Mouse (Mus musculus) colon, adult 2 months (tissue): Measurements from ENCODE around the gene Jmjd6. TPM values are rescaled to one million over a fixed set of nuclear protein-coding genes. Genes with fewer than 3 reads are reported as not detected.

Experiments
- polyA plus RNA-seq: library from polyadenylated mRNA; depleted of rRNA; stranded (reverse); fragments of >200 nt; gene quantifications from 2 replicates; pipeline ENCODE4 v1.2.3, GENCODE M21; 2012; rRNA removed

Jmjd6 gene
- 22.3 and 22.9 TPM in 2 replicates for polyA plus RNA-seq

DNA sequence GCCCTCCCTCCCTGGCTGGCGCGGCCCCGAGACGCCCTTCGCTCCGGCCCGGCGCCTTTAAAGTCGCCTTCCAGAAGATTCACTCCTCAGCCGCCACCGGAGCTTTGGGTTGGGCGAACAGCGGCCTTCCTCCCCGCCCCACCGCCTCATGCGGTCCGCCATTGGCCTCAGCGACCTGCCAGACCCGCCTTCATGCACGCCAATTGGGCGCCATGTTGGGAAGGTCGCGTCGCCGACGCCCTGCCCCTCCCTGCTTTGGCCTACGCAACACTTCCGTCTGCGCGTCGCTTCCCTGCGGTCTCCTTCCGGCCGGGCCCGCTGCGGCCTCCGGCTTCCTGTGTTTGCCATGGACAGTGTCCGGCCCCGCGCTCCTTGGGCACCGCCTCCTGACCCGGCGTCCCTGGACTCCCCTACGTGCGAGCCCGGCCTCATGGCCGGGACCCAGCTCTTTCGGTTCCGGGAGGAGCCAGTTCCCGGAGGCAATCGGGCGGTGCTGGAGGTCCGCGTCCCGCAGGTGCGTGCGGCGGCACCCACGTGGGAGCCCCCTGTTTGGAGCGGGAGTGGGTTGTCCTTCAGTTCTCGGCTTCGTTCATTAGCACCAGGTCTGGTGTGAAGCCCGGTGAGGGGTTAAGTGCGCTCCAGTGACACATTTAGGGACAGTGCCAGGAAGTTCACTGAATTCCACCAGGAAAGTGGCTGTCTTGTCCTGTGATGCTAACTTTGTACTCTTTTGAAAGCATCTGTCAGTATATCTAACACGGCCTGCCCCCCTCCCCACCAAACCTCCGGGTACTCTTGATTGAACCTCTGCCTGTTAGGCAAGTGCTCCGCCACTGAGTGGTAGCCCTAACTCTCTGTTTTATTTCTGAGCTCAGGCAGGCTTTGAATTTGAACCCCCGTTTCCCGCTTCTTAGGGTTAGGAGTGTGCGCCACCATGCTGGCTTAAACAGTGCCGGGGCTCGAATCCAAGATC lies at the start of gene Jmjd6, which contains the start of gene Mettl23:
Gene Jmjd6, minus strand, starts transcription at position 189 of the 973 bp plus-strand sequence.
Gene Mettl23, plus strand, starts transcription at position 18 of the 973 bp plus-strand sequence.

DNA sequence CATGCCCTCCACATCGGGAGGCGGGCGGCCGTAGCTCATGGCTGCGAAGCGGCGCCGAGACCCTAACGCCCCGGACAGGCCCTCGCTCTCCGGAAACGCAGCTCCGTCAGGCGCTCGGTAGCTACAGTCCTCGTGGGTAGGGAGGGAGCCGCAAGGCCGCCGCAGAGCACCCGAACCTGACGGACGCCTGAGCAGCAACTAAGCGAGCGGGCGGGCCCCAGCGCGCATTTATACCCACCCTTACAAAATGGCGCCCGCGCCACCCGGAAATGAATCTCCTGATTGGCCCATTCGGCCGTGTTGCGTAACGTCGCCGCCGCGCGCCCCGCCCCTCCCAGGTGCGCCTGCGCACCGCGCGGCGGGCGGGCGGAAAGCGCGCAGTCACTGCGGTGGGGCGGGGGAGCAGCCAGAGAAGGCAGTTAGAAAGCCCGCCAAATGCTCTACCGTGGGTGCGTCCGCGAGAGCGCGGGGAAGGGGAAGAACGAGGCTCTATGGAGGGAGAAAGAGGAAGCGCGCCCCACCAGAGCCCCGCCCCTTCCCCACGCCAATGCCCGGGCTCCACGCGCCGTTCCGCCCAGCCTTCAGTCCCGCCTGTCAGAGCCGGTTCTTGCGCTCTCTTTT lies 9.8 kb upstream of the Jmjd6 start, which contains the start of gene Srsf2:
Gene Srsf2, minus strand, starts transcription at position 204 of the 621 bp plus-strand sequence.

DNA sequence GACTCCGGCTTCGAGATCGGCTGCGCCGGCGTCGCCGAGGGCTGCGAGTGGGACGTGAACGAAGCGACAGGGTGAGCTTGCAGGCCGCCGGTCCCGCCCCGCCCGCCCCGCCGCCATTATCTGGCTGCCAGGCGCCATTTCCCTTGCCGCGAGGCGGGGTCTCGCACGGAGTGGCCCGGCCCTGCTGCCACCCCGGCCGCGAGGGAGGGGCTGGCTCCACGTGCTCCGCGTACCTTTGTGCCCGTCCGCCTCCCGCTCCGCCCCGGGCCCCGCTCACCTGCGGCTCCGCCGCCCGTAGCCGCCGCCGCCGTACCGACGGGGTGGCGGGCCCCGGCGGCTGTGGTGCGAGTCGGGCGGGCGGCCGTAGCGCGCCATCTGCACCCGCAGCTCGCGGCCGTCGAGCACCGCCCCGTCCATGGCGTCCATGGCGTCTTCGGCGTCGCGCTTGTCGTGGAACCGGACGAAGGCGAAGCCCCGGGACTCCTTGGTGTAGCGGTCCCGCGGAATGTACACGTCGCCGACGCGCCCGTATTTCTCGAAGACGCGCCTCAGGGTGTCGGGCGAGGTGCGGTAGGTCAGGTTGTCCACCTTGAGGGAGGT lies 9.1 kb upstream of the Jmjd6 start, which contains the start of gene Mfsd11:
Gene Mfsd11, plus strand, starts transcription at position 150 of the 600 bp plus-strand sequence.

DNA sequence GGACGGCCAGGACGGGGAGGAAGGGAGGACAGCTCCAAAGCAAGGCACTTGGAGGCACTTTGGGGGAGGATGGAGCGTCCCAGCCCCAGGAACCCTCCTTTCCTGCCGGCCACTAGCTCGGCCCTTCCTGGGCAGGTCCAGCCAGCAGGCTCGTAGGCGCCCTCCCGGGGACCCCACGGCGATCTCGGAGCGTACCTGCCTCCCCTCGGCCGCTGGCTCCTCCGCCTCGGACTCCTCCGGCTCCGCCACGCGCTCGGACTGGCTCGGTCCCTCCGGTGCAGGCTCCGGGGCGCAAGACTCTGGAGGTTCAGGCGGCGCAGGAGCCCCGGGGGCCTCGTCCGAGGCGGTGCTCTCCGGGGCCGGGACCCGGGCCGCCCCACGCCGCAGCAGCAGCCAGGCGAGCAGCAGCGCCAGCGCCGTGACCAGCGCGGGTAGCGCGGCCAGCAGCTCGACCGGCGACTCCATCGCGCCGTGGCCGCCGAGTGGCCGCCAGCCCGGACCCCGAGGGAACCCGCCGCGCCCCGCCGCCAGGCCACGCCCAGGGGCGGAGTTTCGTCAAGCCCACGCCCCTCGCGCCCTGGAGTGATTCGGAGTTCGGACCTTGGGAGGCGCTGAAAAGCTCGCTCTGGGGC lies 15.6 kb downstream of the Jmjd6 start, which contains the start of gene Mxra7:
Gene Mxra7, minus strand, starts transcription at position 513 of the 632 bp plus-strand sequence.

Other genes with a start within 250 kb of the Jmjd6 start
- gene Rhbdf2, start 216.4 kb downstream of the Jmjd6 start, polyA plus RNA-seq = 38.9 and 40.1 TPM in 2 replicates
- 0.60 and 0.79 TPM in 2 replicates for gene Prcd, start 189.9 kb downstream of the Jmjd6 start, polyA plus RNA-seq
- gene Cygb, start 189.1 kb downstream of the Jmjd6 start, polyA plus RNA-seq = 43.5 and 44.8 TPM in 2 replicates
- 11.4 TPM in 1 of 2 replicates, not detected in the other for gene St6galnac1, start 67.9 kb downstream of the Jmjd6 start, polyA plus RNA-seq
- 75.7 and 86.1 TPM in 2 replicates for gene Mxra7, start 15.4 kb downstream of the Jmjd6 start, polyA plus RNA-seq
- gene Mettl23, start 171 bp downstream of the Jmjd6 start, polyA plus RNA-seq = 16.8 and 20.8 TPM in 2 replicates
- 27.8 and 33.8 TPM in 2 replicates for gene Mfsd11, start 9.0 kb upstream of the Jmjd6 start, polyA plus RNA-seq
- gene Srsf2, start 9.6 kb upstream of the Jmjd6 start, polyA plus RNA-seq = 930 and 1,078 TPM in 2 replicates
- 0.42 TPM in 2 replicates for gene Mgat5b, start 75.4 kb upstream of the Jmjd6 start, polyA plus RNA-seq